Mouse (Mus musculus): Measurements from ENCODE around the gene Rufy4.

Gene Rufy4

GRCm38 (mm10) chr1:74124991-74125552 is at the start of gene Rufy4:
Gene Rufy4, plus strand, starts transcription at chr1:74125541.
- DNase-seq (ENCODE audit: low read depth, low spot score): peak; percentile 86

- no peak for DNase-seq (ENCODE audit: low read depth, low spot score)
These were observed 49.1 kb upstream of the Rufy4 start for GRCm38 (mm10) chr1:74076230-74076629.

GRCm38 (mm10) chr1:74077353-74077752 is 48.0 kb upstream of the Rufy4 start:
- DNase-seq (ENCODE audit: low read depth, low spot score): peak; percentile 72

- no peak for DNase-seq (ENCODE audit: low read depth, low spot score)
These were observed 43.8 kb upstream of the Rufy4 start for GRCm38 (mm10) chr1:74081573-74081989.

GRCm38 (mm10) chr1:74082841-74083463 is 42.4 kb upstream of the Rufy4 start:
- DNase-seq (ENCODE audit: low read depth, low spot score): peak; percentile 65

- DNase-seq (ENCODE audit: low read depth, low spot score): no peak
These were observed 41.2 kb upstream of the Rufy4 start for GRCm38 (mm10) chr1:74084065-74084705.

GRCm38 (mm10) chr1:74084752-74085151 is 40.6 kb upstream of the Rufy4 start:
- no peak for DNase-seq (ENCODE audit: low read depth, low spot score)

GRCm38 (mm10) chr1:74085566-74085965 is 39.8 kb upstream of the Rufy4 start:
- DNase-seq (ENCODE audit: low read depth, low spot score): peak; percentile 67

- no peak for DNase-seq (ENCODE audit: low read depth, low spot score)
These were observed 36.8 kb upstream of the Rufy4 start for GRCm38 (mm10) chr1:74088569-74088968.

- DNase-seq (ENCODE audit: low read depth, low spot score): no peak
These were observed 35.0 kb upstream of the Rufy4 start for GRCm38 (mm10) chr1:74090329-74090728.

GRCm38 (mm10) chr1:74091138-74091537 is 34.2 kb upstream of the Rufy4 start:
- no peak for DNase-seq (ENCODE audit: low read depth, low spot score)

GRCm38 (mm10) chr1:74091611-74092224 is 33.6 kb upstream of the Rufy4 start:
- no peak for DNase-seq (ENCODE audit: low read depth, low spot score)

GRCm38 (mm10) chr1:74092242-74092641 is 33.1 kb upstream of the Rufy4 start:
- no peak for DNase-seq (ENCODE audit: low read depth, low spot score)

GRCm38 (mm10) chr1:74093447-74093846 is 31.9 kb upstream of the Rufy4 start:
- DNase-seq (ENCODE audit: low read depth, low spot score): no peak

GRCm38 (mm10) chr1:74094497-74095270 is 30.7 kb upstream of the Rufy4 start:
- DNase-seq (ENCODE audit: low read depth, low spot score): peak; percentile 85

- no peak for DNase-seq (ENCODE audit: low read depth, low spot score)
These were observed 30.0 kb upstream of the Rufy4 start for GRCm38 (mm10) chr1:74095296-74095695.

GRCm38 (mm10) chr1:74095728-74096127 is 29.6 kb upstream of the Rufy4 start:
- DNase-seq (ENCODE audit: low read depth, low spot score): no peak

GRCm38 (mm10) chr1:74098004-74099000 is 27.0 kb upstream of the Rufy4 start:
- no peak for DNase-seq (ENCODE audit: low read depth, low spot score)

GRCm38 (mm10) chr1:74099001-74099435 is 26.3 kb upstream of the Rufy4 start:
- DNase-seq (ENCODE audit: low read depth, low spot score): no peak

GRCm38 (mm10) chr1:74103654-74104353 is 21.5 kb upstream of the Rufy4 start:
- DNase-seq (ENCODE audit: low read depth, low spot score): no peak
